Mouse (Mus musculus): ENCODE data around the gene Susd3.

DNA sequence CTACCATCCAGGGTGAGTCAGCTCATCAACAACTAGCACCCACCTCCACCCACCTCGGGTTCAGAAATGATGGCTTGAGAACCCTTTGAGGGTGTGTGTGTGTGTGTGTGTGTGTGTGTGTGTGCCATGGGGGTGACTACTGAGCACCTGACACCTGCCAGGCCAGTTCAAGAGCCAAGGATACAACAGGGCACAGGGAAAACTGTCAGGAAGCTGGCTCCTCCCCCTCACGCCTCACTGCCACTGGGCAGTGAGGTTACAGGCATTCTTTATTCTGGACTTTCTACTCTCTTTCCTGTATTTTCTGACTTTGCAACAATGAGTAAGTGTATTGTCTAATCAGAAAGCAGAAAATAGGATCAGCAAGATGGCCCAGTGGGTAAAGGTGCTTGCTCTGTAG is 1.1 kb upstream of the Susd3 start:
- TF ChIP-seq POLR2A (IDR thresholded peaks at IDR 0.05; ENCODE audit: insufficient read depth, low read depth, low read length) (no peak), CTCF (IDR thresholded peaks at IDR 0.05) (no peak)
